Mouse (Mus musculus) kidney, adult 2 months (tissue): ENCODE results near the gene Hsd11b2. TPM values are rescaled to one million over a fixed set of nuclear protein-coding genes. Genes with fewer than 3 reads are reported as not detected.
A peak's percentile ranks its signal among the peaks of the same experiment; 100 is the strongest.

ENCODE experiments used
- DNase-seq: peaks from one replicate; pipeline ENCODE4 v3.0.0; 2021
- H3K27ac ChIP-seq: fragments of 200-500 bp; 2 replicates; pipeline ENCODE4 v1.5.1; 2012; ENCODE audit warnings: low read depth, low read length, control low read depth, inconsistent platforms; ENCODE audit not compliant: insufficient read depth
- H3K27me3 ChIP-seq: fragments of 200-500 bp; replicated peaks from 2 replicates; pipeline ENCODE4 v1.6.1; 2012; ENCODE audit warnings: mild to moderate bottlenecking, moderate library complexity, low read length, inconsistent platforms; ENCODE audit not compliant: control insufficient read depth, insufficient read depth
- H3K36me3 ChIP-seq: fragments of 200-500 bp; 2 replicates; pipeline ENCODE4 v1.6.1; 2012; ENCODE audit warnings: mild to moderate bottlenecking, moderate library complexity, low read length, inconsistent platforms; ENCODE audit not compliant: control insufficient read depth, insufficient read depth
- H3K4me1 ChIP-seq: fragments of 200-500 bp; 2 replicates; pipeline ENCODE4 v1.6.1; 2011; ENCODE audit warnings: low read length; ENCODE audit not compliant: control insufficient read depth, insufficient read depth
- H3K4me3 ChIP-seq: fragments of 200-500 bp; 2 replicates; pipeline ENCODE4 v1.5.1; 2011; ENCODE audit warnings: mild to moderate bottlenecking, low read depth, low read length, control low read depth; ENCODE audit not compliant: insufficient read depth
- CTCF ChIP-seq: fragments of 200-500 bp; conservative IDR thresholded peaks from 2 replicates; pipeline ENCODE4 v1.5.1; 2011; ENCODE audit warnings: low read depth, mild to moderate bottlenecking, control low read depth, low read length, moderate library complexity, mixed read lengths; ENCODE audit not compliant: insufficient read depth, insufficient read length
- POLR2A ChIP-seq: fragments of 200-500 bp; IDR thresholded peaks from one replicate; pipeline ENCODE4 v1.6.1; 2011; ENCODE audit warnings: low read depth, low read length, control low read depth
- WGBS: fragments of 180-500 bp; shearing (Covaris S2); methylation state at CpG from one replicate; pipeline ENCODE4 v1.1.7; 2018; 5-methylcytosine and 5-hydroxymethylcytosine counted together
- polyA plus RNA-seq: library from polyadenylated mRNA; depleted of rRNA; stranded (reverse); fragments of >200 nt; gene quantifications from 2 replicates; pipeline ENCODE4 v1.2.3, GENCODE M21; 2012

The Hsd11b2 gene
- polyA plus RNA-seq, 1 experiment: 310 TPM

DNA sequence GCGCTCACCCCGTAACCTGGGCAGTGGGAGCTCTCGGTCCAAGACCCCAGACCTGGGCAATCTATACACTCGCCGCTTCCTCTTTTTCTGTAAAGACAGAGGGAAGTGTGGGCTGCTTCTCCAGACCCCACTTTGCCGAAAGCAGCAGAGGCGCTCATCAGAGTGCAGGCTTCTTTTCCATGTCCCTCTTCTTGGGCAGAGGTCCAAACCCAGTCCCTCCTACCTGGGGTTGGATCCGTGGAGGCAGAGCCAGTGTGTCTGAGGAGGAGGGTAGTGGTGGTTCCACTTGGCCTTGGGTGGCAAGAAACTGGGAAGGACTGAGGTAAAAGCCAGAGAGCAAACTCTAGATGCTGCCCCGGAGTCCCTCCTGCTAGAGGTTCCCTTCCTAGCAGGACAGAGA is 45.6 kb upstream of the Hsd11b2 start:
- Histone ChIP-seq H3K27ac (no peak overlapping the region), H3K36me3 (no peaks in the 10 kb centered on the region), H3K4me1 (peaks cover 3% of the 10 kb centered on the region; the same call in 1 of the 2 replicates), H3K27me3 (no peaks in the 10 kb centered on the region), H3K4me3 (no peak overlapping the region)
- 92% methylated on average over 9 of the region's 9 CpGs for WGBS
- no peak for DNase-seq
- TF ChIP-seq POLR2A (no peak), CTCF (no peak)

- no peaks in the 10 kb centered on the region for H3K27me3 ChIP-seq
- WGBS: 50% methylated on average over 17 of the region's 17 CpGs
- peaks cover 3% of the 10 kb centered on the region; the same call in 1 of the 2 replicates for H3K4me1 ChIP-seq
- H3K36me3 ChIP-seq: no peaks in the 10 kb centered on the region
- no peak overlapping the region for H3K4me3 ChIP-seq
- TF ChIP-seq CTCF (no peak), POLR2A (no peak)
- DNase-seq: peak; percentile 64
- no peak overlapping the region for H3K27ac ChIP-seq
These were observed 44.5 kb upstream of the Hsd11b2 start for GRCm38 (mm10) chr8:105473816-105474606.

DNA sequence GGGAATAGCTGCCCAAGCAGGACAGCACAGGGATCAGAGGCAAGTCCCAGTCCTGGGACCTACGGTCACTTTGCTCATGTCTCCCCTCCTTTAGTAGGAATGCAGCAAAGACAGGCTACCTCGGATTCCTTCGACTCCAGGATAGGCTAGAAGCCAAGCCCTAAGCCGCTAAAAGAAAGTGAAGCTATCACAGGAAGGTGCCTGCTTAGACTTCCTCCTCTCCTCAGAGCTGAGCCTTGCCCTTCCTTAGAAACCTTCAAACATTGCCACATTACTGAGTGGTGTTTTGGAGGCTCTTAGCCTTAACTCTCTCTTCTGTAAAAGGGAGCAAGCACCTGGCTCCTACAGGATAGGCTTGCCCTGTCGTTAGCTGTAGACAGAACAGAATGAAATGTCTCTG is 43.9 kb upstream of the Hsd11b2 start:
- no peak overlapping the region for H3K4me3 ChIP-seq
- no peaks in the 10 kb centered on the region for H3K27me3 ChIP-seq
- H3K27ac ChIP-seq: no peak overlapping the region
- WGBS: 38% methylated on average over 5 of the region's 5 CpGs
- TF ChIP-seq POLR2A (no peak), CTCF (no peak)
- peaks cover 3% of the 10 kb centered on the region; the same call in 1 of the 2 replicates for H3K4me1 ChIP-seq
- DNase-seq: no peak
- no peaks in the 10 kb centered on the region for H3K36me3 ChIP-seq

- TF ChIP-seq POLR2A (no peak), CTCF (no peak)
- Histone ChIP-seq H3K27ac (no peak overlapping the region), H3K4me1 (peaks cover 3% of the 10 kb centered on the region; the same call in 1 of the 2 replicates), H3K4me3 (no peak overlapping the region), H3K36me3 (no peaks in the 10 kb centered on the region), H3K27me3 (no peaks in the 10 kb centered on the region)
- DNase-seq: no peak
- 73% methylated on average over 4 of the region's 4 CpGs for WGBS
These were observed 43.3 kb upstream of the Hsd11b2 start for GRCm38 (mm10) chr8:105475254-105475653.

DNA sequence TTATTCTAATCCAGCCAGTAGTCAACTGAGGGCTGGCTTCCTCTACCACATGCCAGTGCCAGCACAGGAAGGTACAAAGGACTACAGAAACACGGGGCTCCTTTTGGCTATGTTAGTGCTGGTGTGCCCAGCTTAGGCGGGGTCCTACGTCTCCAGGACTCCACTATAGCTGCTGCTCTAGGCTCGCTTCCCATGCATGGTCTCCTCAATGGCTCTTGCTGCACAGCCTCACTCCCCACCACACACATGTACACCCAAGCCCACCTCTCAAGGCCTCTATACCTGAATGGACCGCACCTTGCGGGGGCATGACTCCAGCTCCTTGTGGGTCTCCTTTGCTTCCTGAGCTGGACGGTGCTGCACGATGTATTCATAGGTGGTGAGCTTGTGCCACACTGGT is 42.8 kb upstream of the Hsd11b2 start:
- WGBS: 88% methylated on average over 8 of the region's 8 CpGs
- H3K27me3 ChIP-seq: no peaks in the 10 kb centered on the region
- no peak for TF ChIP-seq CTCF
- no peak for TF ChIP-seq POLR2A
- no peaks in the 10 kb centered on the region for H3K36me3 ChIP-seq
- no peak for DNase-seq
- H3K27ac ChIP-seq: no peak overlapping the region
- H3K4me1 ChIP-seq: peaks cover 3% of the 10 kb centered on the region; the same call in 1 of the 2 replicates
- no peak overlapping the region for H3K4me3 ChIP-seq

DNA sequence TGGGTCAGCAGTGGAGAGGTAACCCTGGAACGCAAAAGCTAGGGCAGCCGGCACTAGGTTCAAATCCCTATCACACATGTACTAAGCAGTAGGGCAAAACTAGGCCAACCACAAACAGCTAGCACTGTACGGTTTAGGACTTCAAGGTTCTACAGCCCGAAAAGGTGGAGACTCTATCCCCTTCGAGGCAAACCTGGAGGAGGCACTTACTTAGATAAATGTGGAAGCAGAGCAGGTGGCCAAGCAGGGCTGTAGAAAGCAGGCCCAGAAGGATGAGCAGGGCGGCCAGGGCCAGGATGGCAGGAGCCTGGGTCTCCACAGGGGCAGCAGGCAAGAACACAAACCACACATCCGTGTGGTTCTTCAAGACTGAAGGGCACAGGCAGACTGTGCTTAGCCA is 42.4 kb upstream of the Hsd11b2 start:
- H3K36me3 ChIP-seq: no peaks in the 10 kb centered on the region
- TF ChIP-seq CTCF: no peak
- no peak for TF ChIP-seq POLR2A
- H3K4me1 ChIP-seq: peaks cover 3% of the 10 kb centered on the region; the same call in 1 of the 2 replicates
- no peak overlapping the region for H3K4me3 ChIP-seq
- no peak for DNase-seq
- 91% methylated on average over 7 of the region's 7 CpGs for WGBS
- no peak overlapping the region for H3K27ac ChIP-seq
- no peaks in the 10 kb centered on the region for H3K27me3 ChIP-seq

DNA sequence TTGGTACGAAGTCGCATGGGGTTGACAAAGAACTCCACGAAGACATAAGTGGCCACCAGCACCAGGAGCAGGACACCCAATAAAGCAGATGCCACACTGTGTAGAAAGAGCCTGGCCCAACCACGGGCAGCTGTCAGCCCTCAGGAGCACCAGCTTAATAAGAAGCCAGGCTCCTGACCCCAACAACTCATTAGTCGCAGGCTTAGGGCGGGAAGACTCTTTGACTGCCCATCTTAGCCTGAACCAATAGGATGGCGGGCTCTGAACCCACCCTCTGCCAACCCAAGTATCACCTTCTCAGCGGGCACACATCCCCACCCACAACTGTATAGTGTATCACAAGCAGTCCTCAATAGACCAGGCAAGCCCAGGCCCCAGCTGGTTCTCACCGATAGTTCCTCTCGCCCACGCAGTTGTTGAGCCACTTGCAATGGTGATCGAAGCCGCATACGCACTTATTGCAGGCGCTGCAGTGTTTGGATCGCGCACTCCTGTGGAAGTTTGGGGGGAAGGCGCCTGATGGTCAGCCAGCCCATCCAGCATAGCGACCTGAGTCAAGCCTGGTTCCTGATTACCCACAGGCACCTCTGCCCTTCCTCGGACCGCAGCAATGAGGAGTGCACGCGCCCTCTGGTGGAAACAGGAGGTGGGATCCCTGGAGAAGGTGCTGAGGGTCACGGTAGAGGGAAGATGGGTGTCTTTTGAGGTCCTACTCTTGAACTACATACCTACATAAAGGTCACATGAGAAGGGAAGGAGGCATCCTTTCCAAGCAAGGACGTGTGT is 41.7 kb upstream of the Hsd11b2 start:
- Histone ChIP-seq H3K4me3 (no peak overlapping the region), H3K27me3 (no peaks in the 10 kb centered on the region), H3K36me3 (no peaks in the 10 kb centered on the region), H3K27ac (no peak overlapping the region), H3K4me1 (no peaks in the 10 kb centered on the region)
- DNase-seq: peak; percentile 71
- TF ChIP-seq CTCF: peak; percentile 81
- no peak for TF ChIP-seq POLR2A
- 50% methylated on average over 25 of the region's 25 CpGs for WGBS
